Mouse (Mus musculus) Patski (cell line): ENCODE measurements around the gene Fuca2. TPM values are rescaled to one million over a fixed set of nuclear protein-coding genes. Genes with fewer than 3 reads are reported as not detected.
"Not testable (repeated sequence)": the region's sequence is repeated elsewhere in the genome, so short reads cannot be mapped to it uniquely, and the experiment has no call there.

Experiments
- ATAC-seq: fragments of 100-300 bp; one replicate; pipeline ENCODE4 v1.8.0; 2021
- CTCF ChIA-PET: fragments of 350-600 bp; sonication (Branson Sonifier 250); formaldehyde crosslinking; loops from one replicate; lab custom pipeline; 2022; ENCODE audit warnings: inconsistent platforms; lab: Charles Lee
- POLR2A ChIA-PET: fragments of 350-600 bp; sonication (Branson Sonifier 250); formaldehyde crosslinking; loops from one replicate; lab custom pipeline; 2022; ENCODE audit warnings: antibody characterized with exemption, inconsistent platforms; lab: Charles Lee
- DNase-seq: peaks from one replicate; pipeline ENCODE4 v3.0.0-alpha.2; 2011; ENCODE audit warnings: low read depth, low spot score
- H3K27me3 ChIP-seq: fragments of 371-371 bp; one replicate; pipeline ENCODE4 v1.5.1; 2021
- CTCF ChIP-seq: fragments of 100-300 bp; IDR thresholded peaks from one replicate; pipeline ENCODE4 v1.5.1; 2021
- in situ Hi-C: fragments of 300-500 bp; cut with MboI; formaldehyde crosslinking; loops from 3 replicates; pipeline ENCODE4 v1.11.1; 2018; ENCODE audit warnings: low pct_unique_long_range_greater_than_20kb, mixed read lengths
- polyA plus RNA-seq: library from polyadenylated mRNA; unstranded; gene quantifications from one replicate; pipeline ENCODE4 v1.2.3, GENCODE M21; 2021

Fuca2 gene
- 33.4 TPM for polyA plus RNA-seq

DNA sequence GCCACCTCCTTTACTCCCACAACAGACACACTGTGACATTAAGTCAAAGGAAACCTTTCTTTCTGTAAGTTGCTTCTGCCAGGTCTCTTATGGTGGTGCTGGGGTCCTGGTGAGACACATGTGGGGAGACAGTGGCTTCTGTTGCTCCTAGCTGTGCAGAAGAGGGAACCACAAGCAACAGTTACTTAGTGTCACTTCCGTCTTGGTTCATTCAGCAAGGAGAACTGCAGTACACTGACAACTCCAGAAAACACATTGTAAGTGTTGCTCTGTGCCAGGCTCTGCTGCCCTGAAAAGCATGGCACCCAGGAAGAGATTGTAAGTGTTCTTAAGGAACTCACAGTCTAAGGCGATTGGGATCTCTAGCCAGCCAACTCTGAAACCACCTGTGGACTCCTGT, at the start of gene Fuca2:
TSS of gene Fuca2 (plus strand) at position 210 of the 400 bp plus-strand sequence.
- no peak for ATAC-seq
- CTCF ChIA-PET: no interaction called here
- POLR2A ChIA-PET: no interaction called here

DNA sequence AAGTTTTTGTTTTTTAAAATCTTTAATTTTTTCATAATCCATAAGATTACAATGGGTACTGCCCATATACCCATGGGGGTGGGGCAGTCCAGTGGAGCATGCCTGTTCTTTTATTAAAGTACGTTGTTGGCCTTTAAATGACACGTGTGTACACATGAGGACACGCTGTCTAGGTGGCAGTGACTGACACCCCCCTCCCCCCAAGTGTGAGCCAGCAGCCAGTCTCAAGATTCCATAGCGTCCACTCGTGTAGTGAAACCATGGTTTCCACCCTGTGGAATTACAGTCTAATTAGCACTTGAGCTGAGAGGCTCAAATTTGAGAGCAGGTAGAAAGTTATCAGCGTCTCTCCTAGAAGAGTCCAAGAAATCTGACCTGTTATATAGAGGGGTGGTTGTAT, 47.7 kb upstream of the Fuca2 start:
- TF ChIP-seq CTCF: no peak
- ChIA-PET CTCF (no interaction called here), POLR2A (no interaction called here)
- in situ Hi-C loops: no loop called here
- ATAC-seq (no peak), DNase-seq (no peak)
- H3K27me3 ChIP-seq: peaks cover 4% of the 10 kb centered on the region

More for the DNA sequence above, at the start of gene Fuca2:
- DNase-seq: no peak
- no peaks in the 10 kb centered on the region for H3K27me3 ChIP-seq
- TF ChIP-seq CTCF: no peak
- in situ Hi-C loops: no loop called here

DNA sequence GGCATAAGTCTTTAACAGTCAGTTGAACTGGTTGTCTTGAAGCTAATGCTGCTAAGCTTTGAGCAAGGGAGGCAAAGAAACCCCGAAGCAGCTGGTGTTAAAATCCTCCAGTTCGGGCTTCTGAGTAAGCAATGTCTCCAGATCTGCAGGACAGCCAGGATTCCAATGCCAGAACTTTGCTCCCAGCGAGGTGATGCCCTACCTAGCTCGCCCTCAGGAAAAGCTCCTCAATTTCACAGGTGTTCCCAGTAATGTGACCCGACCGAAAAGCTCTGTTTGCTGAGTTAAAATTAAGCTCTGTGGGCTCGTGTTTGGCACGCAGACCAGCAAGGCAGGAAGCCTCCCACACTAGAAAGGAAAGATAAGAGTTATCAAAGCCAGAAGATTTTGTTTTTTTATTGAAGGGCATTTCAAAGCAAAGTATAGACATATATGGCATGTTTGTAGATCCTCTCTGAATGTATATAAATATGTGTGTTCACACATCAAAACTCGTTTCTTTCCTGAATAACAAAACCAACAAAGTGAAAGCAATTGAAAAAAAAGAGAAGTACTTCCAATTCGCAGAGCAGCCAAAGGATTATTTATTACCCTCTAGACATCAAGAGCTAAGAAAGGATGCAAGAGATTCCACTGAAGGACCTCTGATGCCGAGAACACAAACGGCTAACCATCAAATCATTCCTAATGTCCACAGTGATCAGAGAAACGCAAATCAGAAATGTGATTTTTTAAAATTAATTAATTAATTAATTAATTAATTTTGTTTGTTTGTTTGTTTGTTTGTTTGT, 45.9 kb upstream of the Fuca2 start:
- H3K27me3 ChIP-seq: peaks cover 4% of the 10 kb centered on the region
- DNase-seq (no peak), ATAC-seq (no peak)
- in situ Hi-C loops: no loop called here
- TF ChIP-seq CTCF: no peak
- ChIA-PET CTCF (interaction anchor here (1.1 kb wide), 2 partner anchors 13 to 37 kb away, joined by 3 read pairs; no protein-coding TSS in a partner anchor), POLR2A (no interaction called here)

DNA sequence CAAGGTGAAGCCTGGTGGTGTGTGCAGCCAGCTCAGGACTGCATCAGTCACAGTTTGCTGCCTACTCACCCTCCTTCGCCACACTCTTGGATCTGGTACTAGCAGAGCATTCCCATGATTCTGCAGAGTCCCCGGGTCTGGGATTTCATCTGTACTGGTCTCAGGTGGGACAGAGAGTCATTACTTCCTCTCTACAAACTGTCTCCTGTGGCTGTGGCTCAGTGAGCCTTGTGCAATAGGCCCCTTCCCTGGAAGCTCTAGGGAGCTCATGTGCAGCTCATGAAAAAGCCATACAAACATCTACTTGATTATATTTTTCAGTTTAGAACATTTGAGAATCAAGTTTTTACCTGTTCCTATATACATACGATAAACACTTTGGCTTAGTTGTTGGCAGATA, 35.0 kb upstream of the Fuca2 start:
- H3K27me3 ChIP-seq, DNase-seq, POLR2A ChIA-PET, in situ Hi-C loops, CTCF ChIA-PET, ATAC-seq: not testable (repeated sequence)

DNA sequence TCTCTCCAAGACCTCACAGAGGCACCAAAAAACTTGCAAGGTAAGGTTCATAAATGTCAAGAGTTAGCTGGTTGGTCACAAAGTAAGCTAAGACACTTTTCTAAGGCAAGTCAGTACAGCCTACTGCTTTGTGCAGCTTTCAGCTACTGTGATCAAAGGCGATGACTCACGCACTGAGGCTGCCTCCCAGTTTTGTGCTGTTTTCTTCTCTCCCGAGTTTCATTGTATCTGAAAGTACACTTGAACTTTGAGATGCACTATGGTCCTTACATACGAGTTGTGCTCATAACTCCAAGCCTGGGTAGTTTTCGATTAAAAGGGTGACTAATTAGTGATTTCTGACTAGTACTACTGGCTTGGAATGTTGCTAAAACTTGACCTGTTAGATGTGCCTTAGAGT, 32.4 kb upstream of the Fuca2 start:
- DNase-seq (no peak), ATAC-seq (peak; percentile 70)
- H3K27me3 ChIP-seq: peaks cover 1% of the 10 kb centered on the region
- in situ Hi-C loops: no loop called here
- no peak for TF ChIP-seq CTCF
- POLR2A ChIA-PET: no interaction called here
- CTCF ChIA-PET: no interaction called here

DNA sequence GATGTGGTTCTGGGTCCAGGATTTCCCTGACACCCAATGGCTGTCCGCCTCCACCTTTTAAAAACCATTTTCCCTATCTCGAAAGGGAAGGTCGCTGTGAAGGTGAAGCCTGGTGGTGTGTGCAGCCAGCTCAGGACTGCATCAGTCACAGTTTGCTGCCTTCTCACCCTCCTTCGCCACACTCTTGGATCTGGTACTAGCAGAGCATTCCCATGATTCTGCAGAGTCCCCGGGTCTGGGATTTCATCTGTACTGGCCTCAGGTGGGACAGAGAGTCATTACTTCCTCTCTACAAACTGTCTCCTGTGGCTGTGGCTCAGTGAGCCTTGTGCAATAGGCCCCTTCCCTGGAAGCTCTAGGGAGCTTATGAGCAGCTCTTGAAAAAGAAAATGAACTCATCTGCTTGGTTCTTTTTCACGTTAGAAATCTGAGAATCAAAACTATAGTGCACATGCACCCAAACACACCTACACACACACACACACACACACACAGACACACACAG, 31.3 kb upstream of the Fuca2 start:
- DNase-seq, in situ Hi-C loops, POLR2A ChIA-PET, CTCF ChIA-PET, ATAC-seq, H3K27me3 ChIP-seq: not testable (repeated sequence)

DNA sequence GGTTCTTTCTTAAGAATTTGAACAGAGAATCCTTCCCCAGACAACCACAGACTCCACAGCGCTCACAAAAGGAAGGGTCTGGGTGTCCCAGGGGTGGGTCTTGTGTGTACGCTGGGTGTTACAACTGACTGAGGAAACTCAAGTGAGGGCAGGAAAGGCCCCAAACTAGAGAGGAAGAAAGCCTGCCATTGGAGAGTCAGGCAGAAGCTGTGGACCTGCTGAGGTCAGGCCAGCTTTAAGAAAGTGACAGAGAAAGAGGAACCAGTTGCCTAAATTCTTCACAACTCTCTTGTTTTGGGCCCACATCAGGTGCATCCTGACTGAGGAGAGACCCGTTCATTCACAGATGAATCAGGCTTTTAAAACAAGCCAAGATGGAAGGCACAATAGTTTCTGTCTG, 29.1 kb upstream of the Fuca2 start:
- H3K27me3 ChIP-seq: peaks cover 16% of the 10 kb centered on the region
- ATAC-seq: no peak
- POLR2A ChIA-PET: interaction anchor here (0.6 kb wide), 1 partner anchor 443 kb away, joined by 3 read pairs; no protein-coding TSS in a partner anchor
- CTCF ChIA-PET: no interaction called here
- no peak for TF ChIP-seq CTCF
- in situ Hi-C loops: no loop called here
- no peak for DNase-seq

DNA sequence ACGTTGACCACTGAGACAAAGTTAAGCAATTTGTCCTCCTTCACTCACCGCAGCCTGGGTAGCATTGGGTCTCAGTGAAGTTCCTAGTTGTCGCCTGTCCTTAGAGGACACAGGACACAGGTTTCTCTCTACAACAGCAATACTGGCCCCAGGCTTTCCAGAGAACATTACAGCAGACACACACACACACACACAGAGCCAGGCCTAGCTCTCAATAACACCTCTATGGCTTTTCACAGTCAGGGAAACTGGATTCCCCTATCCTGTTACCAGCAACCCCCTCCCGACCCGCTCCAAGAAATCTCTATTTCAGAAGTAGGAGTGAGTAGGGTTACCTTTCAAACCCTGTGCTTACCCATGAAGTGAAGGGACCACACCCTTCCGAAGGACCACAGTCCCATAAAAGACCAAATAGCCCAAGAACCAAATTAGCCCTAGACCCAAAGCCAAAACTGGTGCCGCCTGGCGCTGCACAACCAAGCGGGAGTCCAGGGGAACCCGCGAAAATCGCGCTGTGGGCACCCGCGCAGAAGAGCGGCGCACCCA, 26.0 kb upstream of the Fuca2 start:
- TF ChIP-seq CTCF: no peak
- no peak for DNase-seq

DNA sequence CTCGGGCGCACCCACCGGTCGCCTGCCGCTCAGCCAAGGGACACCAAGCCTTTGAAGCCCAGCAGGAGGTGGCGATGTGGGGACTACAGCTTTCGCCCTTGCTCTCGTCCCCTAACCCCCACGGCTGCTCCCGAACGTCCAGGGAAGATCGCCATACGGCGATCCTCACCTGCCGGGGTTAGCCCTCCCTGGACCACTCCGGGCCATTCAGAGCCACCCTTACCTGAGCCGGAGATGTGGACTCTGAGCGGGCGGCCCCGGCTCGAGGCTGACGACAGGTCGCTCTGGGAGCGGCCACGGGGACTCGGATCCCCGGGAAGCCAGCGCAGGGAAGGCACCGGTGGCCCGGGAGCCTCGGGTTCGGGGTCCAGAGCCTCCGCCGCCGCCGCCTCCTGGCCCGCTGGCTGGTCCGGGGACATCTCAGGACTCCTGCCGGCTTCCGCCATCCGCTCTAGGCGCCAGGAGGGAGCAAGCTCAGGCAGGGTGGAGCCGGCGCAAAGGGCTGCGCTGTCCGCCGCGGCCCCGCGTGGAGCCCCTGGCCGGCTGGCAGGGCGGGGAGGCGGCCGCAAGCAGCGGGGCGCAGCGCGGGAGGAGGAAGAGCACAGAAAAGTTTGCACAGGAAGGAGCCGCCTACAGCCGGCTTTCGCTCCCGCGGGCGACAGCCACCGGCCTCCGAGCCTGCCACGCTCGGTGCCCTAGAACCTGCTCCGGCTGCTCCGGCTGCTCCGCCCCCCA, 25.3 kb upstream of the Fuca2 start, which contains the start of gene Phactr2:
TSS of gene Phactr2 (minus strand) at position 580 of the 735 bp plus-strand sequence.
- no peak for DNase-seq
- ATAC-seq: peak; percentile 76
- in situ Hi-C loops: no loop called here
- ChIA-PET POLR2A (no interaction called here), CTCF (no interaction called here)
- peaks cover 16% of the 10 kb centered on the region for H3K27me3 ChIP-seq
- TF ChIP-seq CTCF: no peak

More for the DNA sequence above, 26.0 kb upstream of the Fuca2 start:
- ChIA-PET CTCF (no interaction called here), POLR2A (no interaction called here)
- H3K27me3 ChIP-seq: peaks cover 16% of the 10 kb centered on the region
- peak; percentile 25 for ATAC-seq
- in situ Hi-C loops: no loop called here

DNA sequence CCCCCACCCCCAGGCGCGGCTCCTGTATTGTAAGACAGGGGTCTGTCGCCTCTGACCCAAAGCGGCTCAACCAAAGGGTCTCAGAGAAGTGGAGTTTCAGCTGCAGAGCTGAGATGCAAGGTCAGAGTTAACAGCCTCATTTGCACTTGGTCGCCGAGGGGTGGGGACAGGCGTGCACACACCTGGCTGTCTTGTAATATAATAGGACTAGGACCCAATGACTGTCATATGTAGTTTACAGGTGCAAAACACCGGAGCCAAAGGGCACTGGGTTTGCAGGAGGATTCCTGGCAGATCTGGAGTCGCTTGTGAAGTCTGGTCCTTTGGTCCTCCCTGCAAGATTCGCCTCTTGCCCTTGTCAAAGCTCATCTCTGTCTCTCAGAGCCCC, 24.8 kb upstream of the Fuca2 start:
- in situ Hi-C loops: no loop called here
- CTCF ChIA-PET: interaction anchor here (1.2 kb wide), 1 partner anchor 38 kb away, joined by 3 read pairs; no protein-coding TSS in a partner anchor

More for the DNA sequence above, 24.8 kb upstream of the Fuca2 start:
- DNase-seq: no peak
- TF ChIP-seq CTCF: no peak
- POLR2A ChIA-PET: no interaction called here
- no peak for ATAC-seq
- H3K27me3 ChIP-seq: peaks cover 16% of the 10 kb centered on the region
